Mouse (Mus musculus) liver, postnatal 0 days (tissue): Measurements from ENCODE around the gene Gpr68.

ENCODE experiments used
- CTCF ChIP-seq: sonication (generic); IDR thresholded peaks from 2 replicates; pipeline ENCODE4 v1.5.1; 2016; ENCODE audit warnings: antibody characterized with exemption, low read depth
- EP300 ChIP-seq: IDR thresholded peaks from 2 replicates; pipeline ENCODE4 v1.6.1; 2016; ENCODE audit warnings: antibody characterized with exemption, low read depth, mild to moderate bottlenecking

DNA sequence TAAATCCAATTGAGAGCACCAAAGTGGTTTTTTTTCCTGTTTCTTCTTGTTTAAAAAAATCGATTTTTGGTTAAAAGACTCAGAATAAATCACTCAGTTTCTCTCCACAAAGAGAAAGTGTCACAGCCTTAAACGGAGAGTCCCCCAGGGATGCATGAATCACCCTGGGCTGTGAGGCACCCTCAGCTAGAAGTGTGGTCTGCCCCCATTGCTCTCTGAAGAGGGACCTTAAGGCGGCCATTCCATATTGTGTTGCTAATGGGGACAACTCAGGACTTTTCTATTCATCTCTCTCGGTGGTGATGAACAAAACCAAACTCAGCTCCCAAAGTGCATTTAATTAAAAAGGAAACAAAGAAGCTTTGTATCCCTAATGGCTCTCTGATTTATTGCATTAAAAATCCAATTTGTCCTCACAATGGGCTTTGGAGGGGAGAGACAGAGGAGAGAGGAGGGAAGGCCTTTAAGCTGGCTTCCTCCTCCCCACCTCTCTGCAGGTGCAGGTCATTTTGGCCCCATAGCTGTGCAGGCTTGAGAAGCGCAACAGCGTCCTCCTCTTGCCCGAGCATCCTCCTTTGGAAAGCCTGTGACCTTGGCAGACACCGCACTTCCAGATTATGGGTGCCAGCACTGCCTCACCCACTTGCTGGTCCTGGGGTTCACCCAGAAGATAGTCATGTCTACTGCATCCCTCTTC is 76.2 kb downstream of the Gpr68 start:
- TF ChIP-seq EP300 (no peak), CTCF (no peak)
